In genomic region chr4:70353656-70354055, GRCm38 (mm10) we compare ENCODE assay signal across 31 mouse cellular contexts. TPM values are rescaled to one million over a fixed set of nuclear protein-coding genes. Genes with fewer than 3 reads are reported as not detected.
DNase-seq lines count a peak whose midpoint lies in the region; ATAC-seq lines count a peak whose summit lies in the region.
"Had no signal": no experiment of that assay in that cellular context is flagged by ENCODE, and none has a peak within 500 bp of the region (broad histone marks: within the 10 kb centered on the region; RNA-seq: fewer than 3 reads in every experiment).

No protein-coding gene starts in this region.

- H3K4me2 ChIP-seq in heart, embryonic 12.5 days, result no peak overlapping the region
- no peak overlapping the region for H3K4me2 ChIP-seq in kidney, embryonic 16.5 days (replicated peaks; ENCODE audit: low read depth, low read length)
- H3K4me2 ChIP-seq: forebrain, embryonic 13.5 days; heart, embryonic 11.5 days; hindbrain, embryonic 15.5 days; liver, embryonic 12.5 days; midbrain, embryonic 15.5 days; neural tube, embryonic 15.5 days had no signal

- H3K4me3 ChIP-seq in heart, embryonic 12.5 days, result no peak overlapping the region
- H3K4me3 ChIP-seq in kidney, embryonic 16.5 days (ENCODE audit: low read length), result no peak overlapping the region
- H3K4me3 ChIP-seq: erythroblast, embryonic 14.5 days; forebrain, embryonic 13.5 days; hindbrain, embryonic 15.5 days; liver, embryonic 12.5 days; midbrain, embryonic 10.5 days; midbrain, embryonic 15.5 days; neural tube, embryonic 15.5 days had no signal

- no peaks in the 10 kb centered on the region for H3K4me1 ChIP-seq in heart, embryonic 12.5 days (replicated peaks)
- no peaks in the 10 kb centered on the region for H3K4me1 ChIP-seq in kidney, embryonic 16.5 days (ENCODE audit: insufficient read depth, low read length)
- H3K4me1 ChIP-seq: forebrain, embryonic 13.5 days; liver, embryonic 12.5 days; midbrain, embryonic 10.5 days; midbrain, embryonic 15.5 days; neural tube, embryonic 15.5 days had no signal

- peaks cover 58% of the 10 kb centered on the region for H3K36me3 ChIP-seq in heart, embryonic 12.5 days
- H3K36me3 ChIP-seq in kidney, embryonic 16.5 days (ENCODE audit: insufficient read depth, low read length), result peaks cover 26% of the 10 kb centered on the region
- H3K36me3 ChIP-seq: midbrain, embryonic 15.5 days had no signal

- peak; percentile 74 for DNase-seq in heart, adult 11 months
- DNase-seq in kidney, postnatal 25 days, result no peak
- peak; percentile 19 for DNase-seq in retina, embryonic 14.5 days (ENCODE audit: low spot score)
- DNase-seq in retina, postnatal 1 day, result no peak
- no peak for DNase-seq in adrenal gland, postnatal 36 days
- DNase-seq: adrenal gland, postnatal 25 days; cerebellum, adult 18-20 months; cerebellum, postnatal 10 days; gastrocnemius, postnatal 25 days; heart, adult 18-20 months; heart, postnatal 4 days; left cerebral cortex, postnatal 4 days; liver, postnatal 0 days; lung, postnatal 10 days; right cerebral cortex, adult 18-20 months; right cerebral cortex, postnatal 4 days; thymus, adult 18-20 months; thymus, postnatal 25 days had no signal

- no peak overlapping the region for H3K9ac ChIP-seq in heart, embryonic 12.5 days
- no peak overlapping the region for H3K9ac ChIP-seq in kidney, embryonic 16.5 days (replicated peaks; ENCODE audit: low read length)
- H3K9ac ChIP-seq: forebrain, embryonic 13.5 days; hindbrain, embryonic 15.5 days; liver, embryonic 12.5 days; liver, postnatal 0 days; midbrain, embryonic 15.5 days; neural tube, embryonic 15.5 days had no signal

- H3K9me3 ChIP-seq in heart, embryonic 12.5 days (replicated peaks), result no peaks in the 10 kb centered on the region
- H3K9me3 ChIP-seq in kidney, embryonic 16.5 days (ENCODE audit: low read length), result no peaks in the 10 kb centered on the region
- H3K9me3 ChIP-seq: forebrain, embryonic 13.5 days; hindbrain, embryonic 15.5 days; liver, embryonic 12.5 days; midbrain, embryonic 10.5 days; midbrain, embryonic 15.5 days; neural tube, embryonic 15.5 days had no signal

- no peaks in the 10 kb centered on the region for H3K27me3 ChIP-seq in heart, embryonic 12.5 days (replicated peaks)
- H3K27me3 ChIP-seq in kidney, embryonic 16.5 days (ENCODE audit: insufficient read depth, low read length), result no peaks in the 10 kb centered on the region
- H3K27me3 ChIP-seq: forebrain, embryonic 13.5 days; hindbrain, embryonic 15.5 days; liver, embryonic 12.5 days; midbrain, embryonic 15.5 days; neural tube, embryonic 15.5 days had no signal

- 79% methylated on average over 3 of the region's 3 CpGs for WGBS in heart, embryonic 12.5 days
- 46% methylated on average over 3 of the region's 3 CpGs for WGBS in kidney, embryonic 16.5 days

- no peak overlapping the region for H3K27ac ChIP-seq in heart, embryonic 12.5 days (ENCODE audit: poor library complexity, severe bottlenecking)
- H3K27ac ChIP-seq in kidney, embryonic 16.5 days (ENCODE audit: low read length), result no peak overlapping the region; the same call in 1 of the 2 replicates
- H3K27ac ChIP-seq: forebrain, embryonic 13.5 days; hindbrain, embryonic 15.5 days; liver, embryonic 12.5 days; midbrain, embryonic 10.5 days; midbrain, embryonic 15.5 days; neural tube, embryonic 15.5 days; stomach, postnatal 0 days had no signal

- ATAC-seq in heart, embryonic 12.5 days (ENCODE audit: insufficient number of reproducible peaks, low FRiP score), result no peak
- ATAC-seq in kidney, embryonic 16.5 days (ENCODE audit: low FRiP score, low TSS enrichment), result peak; percentile 93
- ATAC-seq: CD4-positive, CD25-positive, alpha-beta regulatory T cell, adult 4 months; inflammation-experienced regulatory T-cells, adult 6 months; liver, embryonic 12.5 days; liver, postnatal 0 days had no signal

RNA-seq across cellular contexts. Expression of gene Cdk5rap2, which starts 56.6 kb away (rescaled TPM):
- 16.3 and 16.8 TPM in 2 replicates for polyA plus RNA-seq in heart, embryonic 12.5 days (2016; fragmentation: Nextera tagmentation; extraction: Ambion mirVana)
- 19.3 and 21.3 TPM in 2 replicates for polyA plus RNA-seq in kidney, embryonic 16.5 days (2015; fragmentation: Nextera tagmentation; extraction: Ambion mirVana)
- 10 to 100 TPM; 16.1 to 29.9 TPM for total RNA-seq in adrenal gland, postnatal 36 days (2021)

Comparison
In these comparisons a context has a peak if more than half of its experiments do, and no peak if none do; other contexts are left out.
1. DNase-seq: peak in heart, adult 11 months (single experiment) and retina, embryonic 14.5 days (single experiment); none in kidney, postnatal 25 days (0 of 2), retina, postnatal 1 day (single experiment) and adrenal gland, postnatal 36 days (0 of 2).